Mouse (Mus musculus): ENCODE results near the gene Clip2. TPM values are rescaled to one million over a fixed set of nuclear protein-coding genes. Genes with fewer than 3 reads are reported as not detected.
A peak's percentile ranks its signal among the peaks of the same experiment; 100 is the strongest.

Clip2 gene
- polyA plus RNA-seq, 1 experiment from 2014 or later = 15.4 TPM

- no peak overlapping the region for H3K9ac ChIP-seq (replicated peaks; ENCODE audit: low read depth, low read length)
- no peak overlapping the region for H3K4me3 ChIP-seq (ENCODE audit: low read depth, low read length)
- peak overlapping the region; percentile 16; the same call in 1 of the 2 replicates for H3K27ac ChIP-seq (ENCODE audit: low read depth, low read length)
- WGBS = 28% methylated on average over 10 of the region's 10 CpGs
- no peak overlapping the region for H3K4me2 ChIP-seq (ENCODE audit: low read depth, low read length)
- no peaks in the 10 kb centered on the region for H3K9me3 ChIP-seq (ENCODE audit: control insufficient read depth, low read length)
- no peak for ATAC-seq (ENCODE audit: low read depth)
- H3K4me1 ChIP-seq (ENCODE audit: control insufficient read depth, insufficient read depth, low read length) = peaks cover under 1% of the 10 kb centered on the region; the same call in 1 of the 2 replicates
- H3K36me3 ChIP-seq (ENCODE audit: control insufficient read depth, insufficient read depth, low read length) = peaks cover 51% of the 10 kb centered on the region
- no peaks in the 10 kb centered on the region for H3K27me3 ChIP-seq (ENCODE audit: control insufficient read depth, insufficient read depth, low read length)
These were observed 44.9 kb downstream of the Clip2 start for GRCm38 (mm10) chr5:134507307-134507706.

- no peaks in the 10 kb centered on the region for H3K4me1 ChIP-seq (ENCODE audit: control insufficient read depth, insufficient read depth, low read length)
- peaks cover 54% of the 10 kb centered on the region for H3K36me3 ChIP-seq (ENCODE audit: control insufficient read depth, insufficient read depth, low read length)
- 48% methylated on average over 9 of the region's 9 CpGs for WGBS
- no peaks in the 10 kb centered on the region for H3K27me3 ChIP-seq (ENCODE audit: control insufficient read depth, insufficient read depth, low read length)
- peak overlapping the region; percentile 55 for H3K27ac ChIP-seq (ENCODE audit: low read depth, low read length)
- H3K4me3 ChIP-seq (ENCODE audit: low read depth, low read length) = no peak overlapping the region
- peak; percentile 80 for ATAC-seq (ENCODE audit: low read depth)
- no peak overlapping the region for H3K4me2 ChIP-seq (ENCODE audit: low read depth, low read length)
- no peak overlapping the region for H3K9ac ChIP-seq (replicated peaks; ENCODE audit: low read depth, low read length)
- no peaks in the 10 kb centered on the region for H3K9me3 ChIP-seq (ENCODE audit: control insufficient read depth, low read length)
These were observed 46.4 kb downstream of the Clip2 start for GRCm38 (mm10) chr5:134505810-134506292.

GRCm38 (mm10) chr5:134502591-134502990, 49.6 kb downstream of the Clip2 start:
- Histone ChIP-seq H3K9me3 (ENCODE audit: control insufficient read depth, low read length) (no peaks in the 10 kb centered on the region), H3K4me2 (ENCODE audit: low read depth, low read length) (no peak overlapping the region), H3K4me3 (ENCODE audit: low read depth, low read length) (no peak overlapping the region), H3K4me1 (ENCODE audit: control insufficient read depth, insufficient read depth, low read length) (no peaks in the 10 kb centered on the region), H3K9ac (replicated peaks; ENCODE audit: low read depth, low read length) (no peak overlapping the region), H3K36me3 (ENCODE audit: control insufficient read depth, insufficient read depth, low read length) (peaks cover 31% of the 10 kb centered on the region), H3K27ac (ENCODE audit: low read depth, low read length) (no peak overlapping the region), H3K27me3 (ENCODE audit: control insufficient read depth, insufficient read depth, low read length) (no peaks in the 10 kb centered on the region)
- WGBS = 95% methylated on average over 18 of the region's 18 CpGs
- no peak for ATAC-seq (ENCODE audit: low read depth)

GRCm38 (mm10) chr5:134501453-134501852, 50.8 kb downstream of the Clip2 start:
- no peak overlapping the region for H3K27ac ChIP-seq (ENCODE audit: low read depth, low read length)
- no peaks in the 10 kb centered on the region for H3K9me3 ChIP-seq (ENCODE audit: control insufficient read depth, low read length)
- 87% methylated on average over 9 of the region's 9 CpGs for WGBS
- no peak overlapping the region for H3K4me2 ChIP-seq (ENCODE audit: low read depth, low read length)
- H3K4me3 ChIP-seq (ENCODE audit: low read depth, low read length) = no peak overlapping the region
- H3K4me1 ChIP-seq (ENCODE audit: control insufficient read depth, insufficient read depth, low read length) = no peaks in the 10 kb centered on the region
- peaks cover 35% of the 10 kb centered on the region for H3K36me3 ChIP-seq (ENCODE audit: control insufficient read depth, insufficient read depth, low read length)
- no peak overlapping the region for H3K9ac ChIP-seq (replicated peaks; ENCODE audit: low read depth, low read length)
- no peaks in the 10 kb centered on the region for H3K27me3 ChIP-seq (ENCODE audit: control insufficient read depth, insufficient read depth, low read length)
- no peak for ATAC-seq (ENCODE audit: low read depth)

GRCm38 (mm10) chr5:134500681-134501080, 51.6 kb downstream of the Clip2 start:
- Histone ChIP-seq H3K4me1 (ENCODE audit: control insufficient read depth, insufficient read depth, low read length) (no peaks in the 10 kb centered on the region), H3K36me3 (ENCODE audit: control insufficient read depth, insufficient read depth, low read length) (peaks cover 42% of the 10 kb centered on the region), H3K27me3 (ENCODE audit: control insufficient read depth, insufficient read depth, low read length) (no peaks in the 10 kb centered on the region), H3K9ac (replicated peaks; ENCODE audit: low read depth, low read length) (no peak overlapping the region), H3K4me3 (ENCODE audit: low read depth, low read length) (no peak overlapping the region), H3K27ac (ENCODE audit: low read depth, low read length) (no peak overlapping the region), H3K9me3 (ENCODE audit: control insufficient read depth, low read length) (no peaks in the 10 kb centered on the region), H3K4me2 (ENCODE audit: low read depth, low read length) (no peak overlapping the region)
- no peak for ATAC-seq (ENCODE audit: low read depth)
- WGBS = 95% methylated on average over 3 of the region's 3 CpGs

GRCm38 (mm10) chr5:134500062-134500461, 52.2 kb downstream of the Clip2 start:
- Histone ChIP-seq H3K4me1 (ENCODE audit: control insufficient read depth, insufficient read depth, low read length) (no peaks in the 10 kb centered on the region), H3K9me3 (ENCODE audit: control insufficient read depth, low read length) (no peaks in the 10 kb centered on the region), H3K36me3 (ENCODE audit: control insufficient read depth, insufficient read depth, low read length) (peaks cover 48% of the 10 kb centered on the region), H3K9ac (replicated peaks; ENCODE audit: low read depth, low read length) (no peak overlapping the region), H3K4me3 (ENCODE audit: low read depth, low read length) (no peak overlapping the region), H3K27ac (ENCODE audit: low read depth, low read length) (no peak overlapping the region), H3K4me2 (ENCODE audit: low read depth, low read length) (no peak overlapping the region), H3K27me3 (ENCODE audit: control insufficient read depth, insufficient read depth, low read length) (no peaks in the 10 kb centered on the region)
- 79% methylated on average over 4 of the region's 4 CpGs for WGBS
- no peak for ATAC-seq (ENCODE audit: low read depth)

- 94% methylated on average over 5 of the region's 5 CpGs for WGBS
- Histone ChIP-seq H3K4me3 (ENCODE audit: low read depth, low read length) (no peak overlapping the region), H3K36me3 (ENCODE audit: control insufficient read depth, insufficient read depth, low read length) (peaks cover 50% of the 10 kb centered on the region), H3K27ac (ENCODE audit: low read depth, low read length) (no peak overlapping the region), H3K4me1 (ENCODE audit: control insufficient read depth, insufficient read depth, low read length) (no peaks in the 10 kb centered on the region), H3K27me3 (ENCODE audit: control insufficient read depth, insufficient read depth, low read length) (no peaks in the 10 kb centered on the region), H3K9ac (replicated peaks; ENCODE audit: low read depth, low read length) (no peak overlapping the region), H3K9me3 (ENCODE audit: control insufficient read depth, low read length) (no peaks in the 10 kb centered on the region), H3K4me2 (ENCODE audit: low read depth, low read length) (no peak overlapping the region)
- ATAC-seq (ENCODE audit: low read depth) = no peak
These were observed 55.2 kb downstream of the Clip2 start for GRCm38 (mm10) chr5:134497026-134497425.

- H3K9me3 ChIP-seq (ENCODE audit: control insufficient read depth, low read length) = no peaks in the 10 kb centered on the region
- H3K4me2 ChIP-seq (ENCODE audit: low read depth, low read length) = no peak overlapping the region
- ATAC-seq (ENCODE audit: low read depth) = no peak
- 87% methylated on average over 4 of the region's 4 CpGs for WGBS
- H3K27me3 ChIP-seq (ENCODE audit: control insufficient read depth, insufficient read depth, low read length) = no peaks in the 10 kb centered on the region
- peaks cover 47% of the 10 kb centered on the region for H3K36me3 ChIP-seq (ENCODE audit: control insufficient read depth, insufficient read depth, low read length)
- no peak overlapping the region for H3K27ac ChIP-seq (ENCODE audit: low read depth, low read length)
- H3K4me1 ChIP-seq (ENCODE audit: control insufficient read depth, insufficient read depth, low read length) = no peaks in the 10 kb centered on the region
- H3K9ac ChIP-seq (replicated peaks; ENCODE audit: low read depth, low read length) = no peak overlapping the region
- no peak overlapping the region for H3K4me3 ChIP-seq (ENCODE audit: low read depth, low read length)
These were observed 56.4 kb downstream of the Clip2 start for GRCm38 (mm10) chr5:134495796-134496195.

- H3K27me3 ChIP-seq (ENCODE audit: control insufficient read depth, insufficient read depth, low read length) = no peaks in the 10 kb centered on the region
- H3K36me3 ChIP-seq (ENCODE audit: control insufficient read depth, insufficient read depth, low read length) = peaks cover 58% of the 10 kb centered on the region
- no peak overlapping the region for H3K4me3 ChIP-seq (ENCODE audit: low read depth, low read length)
- 55% methylated on average over 11 of the region's 11 CpGs for WGBS
- H3K4me2 ChIP-seq (ENCODE audit: low read depth, low read length) = no peak overlapping the region
- no peaks in the 10 kb centered on the region for H3K9me3 ChIP-seq (ENCODE audit: control insufficient read depth, low read length)
- no peak overlapping the region for H3K27ac ChIP-seq (ENCODE audit: low read depth, low read length)
- peak; percentile 62; the same call in 1 of the 2 replicates for ATAC-seq (ENCODE audit: low read depth)
- H3K9ac ChIP-seq (replicated peaks; ENCODE audit: low read depth, low read length) = no peak overlapping the region
- no peaks in the 10 kb centered on the region for H3K4me1 ChIP-seq (ENCODE audit: control insufficient read depth, insufficient read depth, low read length)
These were observed 58.1 kb downstream of the Clip2 start for GRCm38 (mm10) chr5:134494142-134494541.

Data from neural tube, embryonic 14.5 days (tissue).